Mouse (Mus musculus) testis, adult 10 weeks (tissue): ENCODE measurements around the gene Rgs13. TPM values are rescaled to one million over a fixed set of nuclear protein-coding genes. Genes with fewer than 3 reads are reported as not detected.

Source experiments
- polyA plus RNA-seq: library from polyadenylated mRNA; stranded (reverse); fragments of 350-450 nt; fragmentation: Illumina TruSeq; extraction: RNeasy Lipid Tissue Mini Kit (QIAGEN cat#74804); gene quantifications from one replicate; pipeline ENCODE4 v1.2.3, GENCODE M21; 2014; ENCODE audit warnings: low read depth, low replicate concordance

Rgs13 gene
- polyA plus RNA-seq, result not detected

GRCm38 (mm10) chr1:144177166-144177565 is at the start of gene Rgs13:
Gene Rgs13 (minus strand): TSS chr1:144177372.

Other genes with a start within 250 kb of the Rgs13 start
- gene Rgs2, start 173.2 kb downstream of the Rgs13 start, polyA plus RNA-seq, result 23.1 TPM
- gene Rgs1, start 71.9 kb upstream of the Rgs13 start, polyA plus RNA-seq, result 0.10 TPM